Mouse (Mus musculus): ENCODE measurements at regions not wholly inside any gene's neighbourhood (a gene's known extent, or its start where the extent isn't known, plus 50 kb on each side); places are given as distances from the start of the nearest gene placed in this dataset.

- Histone ChIP-seq H3K36me3 (ENCODE audit: control insufficient read depth, insufficient read depth) (no peaks in the 10 kb centered on the region), H3K27me3 (ENCODE audit: control insufficient read depth, insufficient read depth, insufficient read length) (no peaks in the 10 kb centered on the region), H3K4me3 (no peak overlapping the region), H3K79me2 (ENCODE audit: control insufficient read depth, insufficient read depth) (no peaks in the 10 kb centered on the region), H3K4me2 (ENCODE audit: low read depth) (no peak overlapping the region), H3ac (ENCODE audit: control insufficient read depth, insufficient read length) (no peak overlapping the region)
- TF ChIP-seq REST (IDR thresholded peaks at IDR 0.05; ENCODE audit: insufficient read depth, insufficient read length) (no peak), USF1 (IDR thresholded peaks at IDR 0.05; ENCODE audit: low read depth) (no peak), POLR2AphosphoS2 (IDR thresholded peaks at IDR 0.05; ENCODE audit: insufficient read length, low read depth) (no peak), MYOG (IDR thresholded peaks at IDR 0.05; ENCODE audit: control insufficient read depth in 1 of 3, insufficient read depth in 1 of 3, insufficient read length in 2 of 3, low read depth in 2 of 3) (no peak), TCF3 (IDR thresholded peaks at IDR 0.05; ENCODE audit: insufficient read length, low read depth) (no peak), CEBPB (IDR thresholded peaks at IDR 0.05; ENCODE audit: insufficient read depth, poor library complexity, severe bottlenecking) (no peak), MYOD1 (IDR thresholded peaks at IDR 0.05; ENCODE audit: control insufficient read depth in 1 of 3, insufficient read length in 2 of 3, low read depth in 2 of 3) (no peak), SRF (IDR thresholded peaks at IDR 0.05; ENCODE audit: control insufficient read depth, insufficient read length, low read depth) (no peak), TCF12 (IDR thresholded peaks at IDR 0.05; ENCODE audit: insufficient read depth, poor library complexity, severe bottlenecking) (no peak), MAX (IDR thresholded peaks at IDR 0.05; ENCODE audit: low read depth) (no peak), POLR2A (IDR thresholded peaks at IDR 0.05; ENCODE audit: insufficient read length, low read depth) (no peak), E2F4 (IDR thresholded peaks at IDR 0.05; ENCODE audit: insufficient read depth) (no peak)
These were observed 103.1 kb upstream of the Intu start for GRCm38 (mm10) chr3:40428021-40428420.

- no peak for TF ChIP-seq POLR2A (IDR thresholded peaks at IDR 0.05; ENCODE audit: insufficient read length, low read depth)
- no peak for TF ChIP-seq USF1 (IDR thresholded peaks at IDR 0.05; ENCODE audit: low read depth)
- TF ChIP-seq TCF12 (IDR thresholded peaks at IDR 0.05; ENCODE audit: insufficient read depth, poor library complexity, severe bottlenecking): no peak
- no peak for TF ChIP-seq MAX (IDR thresholded peaks at IDR 0.05; ENCODE audit: low read depth)
- no peak for TF ChIP-seq TCF3 (IDR thresholded peaks at IDR 0.05; ENCODE audit: insufficient read length, low read depth)
- no peak for TF ChIP-seq SRF (IDR thresholded peaks at IDR 0.05; ENCODE audit: control insufficient read depth, insufficient read length, low read depth)
- no peak for TF ChIP-seq E2F4 (IDR thresholded peaks at IDR 0.05; ENCODE audit: insufficient read depth)
- no peak for TF ChIP-seq MYOG (IDR thresholded peaks at IDR 0.05; ENCODE audit: control insufficient read depth in 1 of 3, insufficient read depth in 1 of 3, insufficient read length in 2 of 3, low read depth in 2 of 3)
- no peak for TF ChIP-seq REST (IDR thresholded peaks at IDR 0.05; ENCODE audit: insufficient read depth, insufficient read length)
- no peak for TF ChIP-seq CEBPB (IDR thresholded peaks at IDR 0.05; ENCODE audit: insufficient read depth, poor library complexity, severe bottlenecking)
- TF ChIP-seq MYOD1 (IDR thresholded peaks at IDR 0.05; ENCODE audit: control insufficient read depth in 1 of 3, insufficient read length in 2 of 3, low read depth in 2 of 3): no peak
- TF ChIP-seq POLR2AphosphoS2 (IDR thresholded peaks at IDR 0.05; ENCODE audit: insufficient read length, low read depth): no peak
- Histone ChIP-seq H3ac (ENCODE audit: control insufficient read depth, insufficient read length) (no peak overlapping the region), H3K4me3 (no peak overlapping the region), H3K36me3 (ENCODE audit: control insufficient read depth, insufficient read depth) (no peaks in the 10 kb centered on the region), H3K27me3 (ENCODE audit: control insufficient read depth, insufficient read depth, insufficient read length) (no peaks in the 10 kb centered on the region), H3K79me2 (ENCODE audit: control insufficient read depth, insufficient read depth) (no peaks in the 10 kb centered on the region), H3K4me2 (ENCODE audit: low read depth) (no peak overlapping the region)
These were observed 92.8 kb upstream of the Intu start for GRCm38 (mm10) chr3:40438251-40438650.

- no peaks in the 10 kb centered on the region for H3K36me3 ChIP-seq (ENCODE audit: control insufficient read depth, insufficient read depth)
- H3K4me3 ChIP-seq: no peak overlapping the region
- no peak for TF ChIP-seq MYOG (IDR thresholded peaks at IDR 0.05; ENCODE audit: control insufficient read depth in 1 of 3, insufficient read depth in 1 of 3, insufficient read length in 2 of 3, low read depth in 2 of 3)
- H3K4me2 ChIP-seq (ENCODE audit: low read depth): no peak overlapping the region
- H3K79me2 ChIP-seq (ENCODE audit: control insufficient read depth, insufficient read depth): no peaks in the 10 kb centered on the region
- no peaks in the 10 kb centered on the region for H3K27me3 ChIP-seq (ENCODE audit: control insufficient read depth, insufficient read depth, insufficient read length)
- H3ac ChIP-seq (ENCODE audit: control insufficient read depth, insufficient read length): no peak overlapping the region
These were observed 89.7 kb upstream of the Intu start for GRCm38 (mm10) chr3:40441092-40442036.

GRCm38 (mm10) chr3:40443788-40444595 is 87.1 kb upstream of the Intu start:
- TF ChIP-seq MAX (IDR thresholded peaks at IDR 0.05; ENCODE audit: low read depth): no peak
- Histone ChIP-seq H3K79me2 (ENCODE audit: control insufficient read depth, insufficient read depth) (no peaks in the 10 kb centered on the region), H3K4me3 (no peak overlapping the region), H3ac (ENCODE audit: control insufficient read depth, insufficient read length) (no peak overlapping the region), H3K4me2 (ENCODE audit: low read depth) (no peak overlapping the region), H3K36me3 (ENCODE audit: control insufficient read depth, insufficient read depth) (no peaks in the 10 kb centered on the region), H3K27me3 (ENCODE audit: control insufficient read depth, insufficient read depth, insufficient read length) (no peaks in the 10 kb centered on the region)

GRCm38 (mm10) chr3:40452958-40453357 is 78.1 kb upstream of the Intu start:
- no peak overlapping the region for H3ac ChIP-seq (ENCODE audit: control insufficient read depth, insufficient read length)
- H3K4me2 ChIP-seq (ENCODE audit: low read depth): no peak overlapping the region
- no peak overlapping the region for H3K4me3 ChIP-seq
- no peaks in the 10 kb centered on the region for H3K79me2 ChIP-seq (ENCODE audit: control insufficient read depth, insufficient read depth)
- no peak for TF ChIP-seq E2F4 (IDR thresholded peaks at IDR 0.05; ENCODE audit: insufficient read depth)
- no peak for TF ChIP-seq POLR2AphosphoS2 (IDR thresholded peaks at IDR 0.05; ENCODE audit: insufficient read length, low read depth)
- no peak for TF ChIP-seq MYOD1 (IDR thresholded peaks at IDR 0.05; ENCODE audit: control insufficient read depth in 1 of 3, insufficient read length in 2 of 3, low read depth in 2 of 3)
- no peak for TF ChIP-seq TCF12 (IDR thresholded peaks at IDR 0.05; ENCODE audit: insufficient read depth, poor library complexity, severe bottlenecking)
- no peak for TF ChIP-seq USF1 (IDR thresholded peaks at IDR 0.05; ENCODE audit: low read depth)
- TF ChIP-seq TCF3 (IDR thresholded peaks at IDR 0.05; ENCODE audit: insufficient read length, low read depth): no peak
- no peak for TF ChIP-seq SRF (IDR thresholded peaks at IDR 0.05; ENCODE audit: control insufficient read depth, insufficient read length, low read depth)
- TF ChIP-seq POLR2A (IDR thresholded peaks at IDR 0.05; ENCODE audit: insufficient read length, low read depth): no peak
- TF ChIP-seq MAX (IDR thresholded peaks at IDR 0.05; ENCODE audit: low read depth): no peak
- TF ChIP-seq MYOG (IDR thresholded peaks at IDR 0.05; ENCODE audit: control insufficient read depth in 1 of 3, insufficient read depth in 1 of 3, insufficient read length in 2 of 3, low read depth in 2 of 3): no peak
- no peaks in the 10 kb centered on the region for H3K36me3 ChIP-seq (ENCODE audit: control insufficient read depth, insufficient read depth)
- no peaks in the 10 kb centered on the region for H3K27me3 ChIP-seq (ENCODE audit: control insufficient read depth, insufficient read depth, insufficient read length)

Measured in myocyte (in vitro differentiated cells).